Mouse (Mus musculus): ENCODE measurements around the gene Phf24.

GRCm38 (mm10) chr4:42957306-42957705 lies 40.8 kb downstream of the Phf24 start:
- TF ChIP-seq CTCF (IDR thresholded peaks at IDR 0.05; ENCODE audit: borderline replicate concordance, extremely low read depth, insufficient read depth, insufficient read length) (no peak), POLR2A (IDR thresholded peaks at IDR 0.05; ENCODE audit: borderline replicate concordance, extremely low read depth, insufficient read depth, insufficient read length, poor library complexity, severe bottlenecking) (no peak)

Data from brain, embryonic 14.5 days (tissue).